Mouse (Mus musculus) spleen, adult 18-20 months (tissue): ENCODE data around the gene Cpxm2.

Experiments used
- DNase-seq, 2 experiments: peaks; one replicate each; pipeline ENCODE4 v3.0.0; 2022; ENCODE audit warnings: mixed read lengths in 2 of 2

Gene Cpxm2

GRCm38 (mm10) chr7:132154368-132154961, at the start of gene Cpxm2:
Cpxm2 (minus strand) TSS chr7:132154739.
- no peak for DNase-seq

GRCm38 (mm10) chr7:132204073-132204612, 49.6 kb upstream of the Cpxm2 start:
- no peak for DNase-seq

GRCm38 (mm10) chr7:132199686-132200085, 45.1 kb upstream of the Cpxm2 start:
- no peak for DNase-seq

- no peak for DNase-seq
These were observed 44.3 kb upstream of the Cpxm2 start for GRCm38 (mm10) chr7:132198806-132199205.

- no peak for DNase-seq
These were observed 43.4 kb upstream of the Cpxm2 start for GRCm38 (mm10) chr7:132197817-132198475.

- no peak for DNase-seq
These were observed 42.0 kb upstream of the Cpxm2 start for GRCm38 (mm10) chr7:132196581-132196980.

- no peak for DNase-seq
These were observed 39.1 kb upstream of the Cpxm2 start for GRCm38 (mm10) chr7:132193606-132194005.

GRCm38 (mm10) chr7:132187456-132187855, 32.9 kb upstream of the Cpxm2 start:
- no peak for DNase-seq

GRCm38 (mm10) chr7:132183892-132184404, 29.4 kb upstream of the Cpxm2 start:
- DNase-seq = no peak

GRCm38 (mm10) chr7:132181586-132182198, 27.2 kb upstream of the Cpxm2 start:
- no peak for DNase-seq

- no peak for DNase-seq
These were observed 26.5 kb upstream of the Cpxm2 start for GRCm38 (mm10) chr7:132181042-132181441.

- no peak for DNase-seq
These were observed 24.5 kb upstream of the Cpxm2 start for GRCm38 (mm10) chr7:132179049-132179448.

- no peak for DNase-seq
These were observed 20.2 kb upstream of the Cpxm2 start for GRCm38 (mm10) chr7:132174787-132175186.

- DNase-seq = no peak
These were observed 19.8 kb upstream of the Cpxm2 start for GRCm38 (mm10) chr7:132174296-132174695.

- DNase-seq = no peak
These were observed 17.7 kb upstream of the Cpxm2 start for GRCm38 (mm10) chr7:132172220-132172619.

GRCm38 (mm10) chr7:132171716-132172115, 17.2 kb upstream of the Cpxm2 start:
- no peak for DNase-seq

GRCm38 (mm10) chr7:132169419-132170169, 15.1 kb upstream of the Cpxm2 start:
- DNase-seq = no peak

GRCm38 (mm10) chr7:132167239-132167638, 12.7 kb upstream of the Cpxm2 start:
- no peak for DNase-seq

- DNase-seq = no peak
These were observed 7.7 kb upstream of the Cpxm2 start for GRCm38 (mm10) chr7:132162254-132162653.

- DNase-seq = no peak
These were observed 3.9 kb upstream of the Cpxm2 start for GRCm38 (mm10) chr7:132158321-132159025.

- DNase-seq = no peak
These were observed 803 bp downstream of the Cpxm2 start for GRCm38 (mm10) chr7:132153725-132154147.

- no peak for DNase-seq
These were observed 9.2 kb downstream of the Cpxm2 start for GRCm38 (mm10) chr7:132145227-132145800.
